Mouse (Mus musculus): ENCODE measurements at regions not wholly inside any gene's neighbourhood (a gene's known extent, or its start where the extent isn't known, plus 50 kb on each side); places are given as distances from the start of the nearest gene placed in this dataset.
"Not testable (repeated sequence)": the region's sequence is repeated elsewhere in the genome, so short reads cannot be mapped to it uniquely, and the experiment has no call there.

DNA sequence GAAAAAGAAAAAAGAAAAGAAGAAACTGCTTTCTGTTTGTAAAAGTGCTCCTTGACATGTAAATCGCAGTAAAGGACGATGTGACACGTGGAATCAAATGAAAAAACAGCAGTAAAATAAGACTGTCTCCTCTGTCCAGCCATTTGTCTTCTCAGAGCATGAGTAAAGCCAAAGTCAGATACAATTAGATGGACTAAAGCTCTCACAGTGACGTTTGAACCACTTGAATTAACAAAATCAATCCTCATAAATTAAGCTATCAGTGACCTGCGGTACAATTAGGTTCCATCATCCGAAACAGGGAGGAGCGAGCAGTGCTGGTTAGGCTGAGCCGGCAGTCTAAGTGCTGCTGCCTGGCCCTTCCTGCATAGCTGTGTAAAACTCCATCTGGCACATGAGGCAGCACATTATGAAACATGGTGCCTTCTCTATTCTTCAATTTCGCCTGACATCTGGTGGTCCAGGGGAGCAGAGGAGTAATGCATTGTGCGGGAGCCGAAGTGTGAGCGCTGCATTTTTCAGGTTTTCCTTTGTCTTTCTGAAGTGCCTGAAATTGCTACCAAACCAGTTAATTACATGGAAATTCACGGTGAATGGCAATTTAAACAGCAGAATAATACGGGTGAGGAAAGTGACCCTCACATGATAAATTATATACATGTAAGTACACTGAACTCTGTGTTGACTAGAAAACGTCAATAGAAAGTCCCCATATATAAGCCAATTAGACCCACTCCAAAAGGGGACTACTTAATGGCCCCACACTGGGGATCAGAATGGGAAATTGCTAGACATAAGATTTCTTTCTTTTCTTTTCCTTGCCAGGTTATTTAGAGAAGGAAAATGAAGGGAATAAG is 118.1 kb downstream of the Mmrn1 start:
- DNase-seq = no peak

DNA sequence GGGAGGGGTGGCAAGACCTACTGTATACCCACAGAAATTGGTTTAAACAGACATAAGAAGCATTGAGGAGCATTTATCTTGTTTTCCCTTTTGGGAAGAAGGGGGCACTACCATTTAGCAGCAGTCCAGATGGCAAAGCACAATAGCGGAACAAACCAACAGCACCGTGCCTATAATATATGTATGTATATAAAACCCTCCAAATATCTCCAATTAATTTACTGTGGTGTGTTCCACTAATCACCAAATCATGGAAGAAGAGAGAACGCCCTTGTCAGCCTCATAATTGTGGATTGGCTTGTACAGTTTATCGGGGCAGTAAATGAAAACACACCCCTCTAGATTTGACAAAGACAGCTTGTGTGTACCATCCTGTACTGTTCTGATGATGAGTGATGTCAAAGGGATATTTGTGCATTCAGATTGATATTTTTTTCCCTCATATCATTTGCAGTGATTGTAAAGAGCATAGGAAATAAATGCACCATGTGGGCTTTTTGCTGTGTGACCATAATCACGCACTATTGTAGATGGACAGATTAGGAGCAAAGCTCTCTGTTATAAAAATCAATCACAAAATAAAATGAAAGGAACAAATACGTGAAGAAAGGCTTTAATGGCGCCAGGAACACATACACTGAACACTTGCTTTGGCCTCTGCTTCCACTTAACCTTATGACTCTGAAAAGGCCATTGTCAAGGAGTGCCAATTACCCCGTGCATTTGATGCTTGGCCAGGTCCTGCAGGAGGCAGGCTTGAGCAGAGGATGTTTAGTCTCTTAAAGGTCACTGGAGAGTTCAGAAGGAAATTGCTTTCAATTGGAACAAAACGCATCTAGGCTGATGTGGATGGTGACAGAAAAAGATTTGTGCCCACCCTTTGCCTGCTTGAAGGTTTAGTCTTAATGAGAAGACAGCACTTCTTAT is 119.0 kb downstream of the Mmrn1 start:
- no peak for DNase-seq

- DNase-seq = not testable (repeated sequence)
These were observed 122.9 kb downstream of the Mmrn1 start for GRCm38 (mm10) chr6:61047667-61048066.

- peak; percentile 11 for DNase-seq
These were observed 117.0 kb upstream of the Ccser1 start for GRCm38 (mm10) chr6:61063129-61063528.

DNA sequence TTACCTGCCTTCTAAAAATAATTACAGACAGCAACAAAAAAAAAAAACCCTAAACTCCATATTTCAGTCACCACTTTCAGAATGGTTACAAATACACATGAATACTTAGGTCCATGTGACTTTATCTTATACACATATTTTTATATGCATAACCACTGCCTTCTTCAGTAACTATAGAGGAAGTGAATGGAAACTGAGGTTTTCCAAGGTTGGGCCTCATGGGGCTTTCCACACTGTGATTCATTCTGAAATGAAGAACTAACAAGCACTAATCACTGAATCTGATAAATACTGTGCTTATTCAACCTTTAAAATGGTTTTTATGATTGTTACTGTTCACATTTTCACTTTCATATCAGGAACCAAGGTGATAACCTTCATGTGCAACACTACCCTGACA is 114.4 kb upstream of the Ccser1 start:
- DNase-seq = no peak

DNA sequence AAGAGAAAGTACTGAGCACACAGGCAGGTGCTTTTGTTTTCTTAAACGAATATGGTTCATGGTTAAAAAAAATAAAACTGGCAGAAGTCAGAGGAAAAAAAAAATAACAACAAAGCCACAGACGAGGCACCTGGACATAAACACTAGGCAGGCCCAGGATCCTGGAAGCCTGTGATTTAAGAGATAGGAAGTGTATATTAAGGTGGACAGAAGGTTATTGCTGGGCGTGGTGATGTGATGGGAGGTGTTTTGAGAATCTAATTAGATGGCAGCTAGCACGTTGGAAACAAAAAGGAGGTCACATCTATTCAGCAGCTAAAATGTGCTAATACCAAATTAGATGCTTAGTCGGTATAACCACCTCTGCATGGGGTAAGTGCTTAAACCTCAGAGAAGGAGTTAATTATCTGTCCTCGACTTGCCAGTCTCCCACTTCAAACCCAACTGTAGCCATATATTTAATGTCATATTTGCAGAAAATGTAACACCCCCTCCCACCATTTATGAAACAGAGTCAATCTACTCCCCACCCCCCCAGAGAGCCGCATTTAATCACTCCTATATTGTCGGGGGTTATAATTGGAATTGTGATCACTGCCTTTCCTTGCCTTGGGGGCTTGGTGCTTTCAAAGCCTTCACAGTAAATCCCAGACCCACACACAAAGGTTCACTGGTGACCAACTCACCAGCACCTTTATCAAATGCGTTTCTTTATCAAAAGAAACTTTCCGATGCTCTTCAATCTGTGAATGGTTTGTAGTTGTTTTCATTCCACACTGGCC is 113.4 kb upstream of the Ccser1 start:
- DNase-seq = no peak

DNA sequence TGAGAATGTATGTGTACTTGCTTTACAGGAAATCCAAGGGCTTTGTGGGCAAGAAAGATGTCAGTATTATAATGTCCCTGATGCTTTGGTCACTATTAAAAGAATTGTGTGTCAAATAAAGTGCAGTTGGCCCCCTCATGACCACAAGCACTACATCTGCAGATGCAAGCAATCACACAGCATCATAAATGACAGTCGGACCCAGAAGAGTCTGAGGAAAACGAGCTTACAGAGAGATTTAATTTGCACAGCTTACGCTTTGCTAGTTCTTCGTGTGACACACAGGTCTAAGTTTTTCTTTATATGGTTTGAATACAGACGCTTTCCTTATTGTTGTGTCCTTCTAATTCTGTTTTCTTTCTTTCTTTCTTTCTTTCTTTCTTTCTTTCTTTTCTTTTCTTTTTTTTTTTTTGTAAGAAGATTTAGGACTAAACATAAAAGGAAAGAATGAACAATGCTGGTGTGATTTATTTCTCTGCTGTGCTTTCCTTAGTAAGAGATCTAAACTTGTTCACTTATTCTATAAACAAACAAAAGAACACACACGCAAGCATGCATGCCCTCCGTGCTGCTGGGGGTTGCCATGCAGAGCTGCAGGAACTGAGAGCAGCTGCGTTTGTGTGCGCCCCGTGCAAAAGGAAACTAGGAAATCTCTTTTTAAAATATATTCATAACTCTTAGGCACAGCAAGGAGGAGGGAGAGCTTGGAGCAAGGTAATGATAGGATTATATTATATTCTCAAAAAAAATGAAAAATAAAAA is 112.6 kb upstream of the Ccser1 start:
- DNase-seq = no peak

GRCm38 (mm10) chr6:61068117-61068489 is 112.0 kb upstream of the Ccser1 start:
- DNase-seq = no peak

GRCm38 (mm10) chr6:61073267-61073666 is 106.9 kb upstream of the Ccser1 start:
- no peak for DNase-seq

- no peak for DNase-seq
These were observed 106.3 kb upstream of the Ccser1 start for GRCm38 (mm10) chr6:61073794-61074193.

GRCm38 (mm10) chr6:61074700-61075099 is 105.4 kb upstream of the Ccser1 start:
- no peak for DNase-seq

DNA sequence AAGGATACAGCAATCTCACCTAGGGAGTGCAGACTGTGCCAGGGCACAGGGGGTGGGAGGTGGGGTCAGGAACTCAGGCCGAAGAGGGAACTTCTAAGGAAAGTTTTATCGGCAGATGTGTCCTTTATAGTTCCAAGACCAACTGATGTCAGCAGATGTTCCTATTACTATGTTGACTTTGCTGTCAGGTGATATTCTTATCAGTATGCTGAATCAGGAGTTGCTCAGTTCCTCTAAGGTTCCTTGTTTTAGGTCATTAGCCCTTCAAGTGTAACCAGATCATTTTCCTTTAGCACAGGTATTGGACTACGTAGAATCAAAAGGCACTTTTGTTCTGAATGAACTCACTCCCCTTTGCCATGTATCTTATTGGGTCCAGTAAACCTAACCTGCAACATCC is 101.6 kb upstream of the Ccser1 start:
- no peak for DNase-seq

DNA sequence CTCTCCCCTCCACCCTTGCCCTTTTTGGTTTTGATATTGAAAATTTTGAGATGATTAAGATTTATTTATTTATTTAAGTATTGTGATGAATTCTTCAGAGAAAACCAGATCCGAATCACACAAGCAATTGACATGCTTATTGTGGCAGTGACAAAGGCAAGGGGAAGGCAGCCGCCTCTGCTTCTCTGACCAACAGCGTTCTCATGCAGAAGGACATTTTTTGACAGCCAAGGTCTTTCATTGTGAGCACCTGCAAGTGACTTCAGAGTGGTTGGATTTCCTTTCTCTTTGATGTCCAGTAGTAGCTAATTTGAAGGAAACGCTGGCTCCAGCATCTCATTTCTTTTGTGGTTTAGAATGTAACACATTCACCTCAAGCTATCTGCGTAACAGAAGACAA is 99.5 kb upstream of the Ccser1 start:
- DNase-seq = no peak

DNA sequence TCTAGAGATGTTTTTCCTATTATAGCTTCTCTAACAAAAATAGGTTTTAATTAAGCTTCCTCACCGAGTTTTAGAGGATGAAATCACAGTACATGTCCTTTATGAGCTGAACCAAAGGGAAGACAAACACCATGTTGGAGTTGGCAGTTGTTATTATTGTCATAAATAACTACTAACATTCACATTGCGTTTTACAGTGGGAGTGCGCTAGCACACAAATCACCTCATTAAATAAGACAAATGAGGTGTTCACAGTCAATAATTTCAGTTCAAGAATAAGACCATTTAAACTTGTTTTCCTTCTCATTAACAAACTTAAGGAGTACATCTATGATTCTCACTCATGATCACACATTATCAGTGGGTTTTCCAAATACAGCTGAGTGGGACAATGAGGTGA is 96.8 kb upstream of the Ccser1 start:
- DNase-seq = no peak

DNA sequence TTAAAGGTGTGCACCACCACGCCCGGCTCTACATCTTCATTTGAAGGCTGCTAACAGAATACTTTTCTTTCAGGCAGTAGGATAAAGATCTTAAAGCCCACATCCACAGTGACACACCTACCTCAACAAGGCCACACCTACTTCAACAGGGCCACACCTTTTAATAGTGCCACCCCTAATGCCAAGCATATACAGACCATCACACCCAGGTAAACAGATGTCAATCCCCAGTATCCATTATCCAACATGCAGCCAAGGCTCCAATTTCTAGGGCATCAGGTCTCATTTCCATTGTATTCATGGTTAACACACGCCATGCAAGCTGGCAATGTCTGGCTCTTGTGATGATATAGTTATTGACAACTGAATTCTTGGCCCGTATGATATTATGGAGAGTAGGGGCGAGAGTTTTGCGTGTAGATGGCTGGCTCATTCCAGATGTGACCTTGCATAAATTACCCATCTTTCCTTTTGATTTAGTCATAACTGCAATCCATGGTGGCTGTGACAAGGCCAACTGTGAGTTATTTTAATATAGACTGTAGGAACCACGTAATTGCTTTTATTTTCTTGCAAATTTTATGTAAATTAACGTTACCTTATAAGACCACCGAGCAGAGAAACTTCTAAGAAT is 80.7 kb upstream of the Ccser1 start:
- DNase-seq = no peak

DNA sequence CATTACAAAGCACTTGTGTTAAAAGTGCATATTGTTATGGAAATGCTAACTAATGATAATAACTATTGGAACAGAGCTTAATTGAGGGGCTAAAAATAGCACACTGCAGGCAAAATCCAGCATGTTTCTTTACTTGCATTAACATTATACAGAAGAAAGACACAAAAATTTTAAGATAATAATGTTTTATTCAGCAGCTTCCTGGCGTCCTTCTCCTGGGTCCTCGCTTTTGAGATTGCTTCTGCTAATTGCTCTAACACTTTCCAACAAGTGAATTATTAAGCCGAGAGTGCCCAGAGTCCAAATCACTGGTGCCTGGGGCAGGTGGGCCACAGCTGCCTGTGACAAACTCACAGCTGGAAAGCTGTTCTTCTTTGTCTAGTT is 80.2 kb upstream of the Ccser1 start:
- DNase-seq = no peak

GRCm38 (mm10) chr6:61101972-61102371 is 78.2 kb upstream of the Ccser1 start:
- DNase-seq = no peak

DNA sequence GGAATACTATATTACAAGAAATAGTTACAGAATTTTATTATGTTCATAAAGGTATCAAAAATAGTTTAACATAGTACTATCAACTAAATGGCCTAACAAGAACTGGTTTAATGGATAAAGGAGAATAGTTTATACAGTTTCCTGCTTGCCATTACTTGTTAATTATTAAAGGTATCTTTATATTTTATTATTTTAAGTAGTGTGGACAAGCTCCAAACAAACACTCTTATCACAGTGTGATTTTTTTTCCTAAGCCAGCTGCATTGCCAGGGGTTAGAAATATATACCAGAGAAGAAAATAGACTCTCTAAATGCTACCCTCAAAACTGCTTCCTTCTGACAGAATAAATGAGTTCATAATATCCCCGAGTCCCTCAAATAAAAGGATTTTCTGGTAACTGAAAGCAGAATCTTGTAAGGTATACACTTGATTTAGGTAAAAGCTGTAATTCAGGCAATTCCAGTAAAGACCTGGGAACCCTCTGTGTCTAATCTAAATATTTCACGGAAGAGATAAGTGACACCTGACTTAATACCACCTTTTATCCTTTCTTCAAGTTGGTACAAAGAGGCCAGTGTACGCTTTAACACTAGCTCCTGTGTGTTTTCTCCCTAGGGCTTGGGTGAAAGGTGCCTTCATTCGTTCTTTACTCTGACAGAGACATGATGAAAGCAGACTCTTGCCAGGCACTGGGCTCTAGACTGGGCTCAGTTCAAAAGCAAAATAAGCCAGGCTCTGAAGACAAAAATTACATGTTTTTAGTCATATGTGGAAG is 76.5 kb upstream of the Ccser1 start:
- no peak for DNase-seq

GRCm38 (mm10) chr6:61115250-61115649 is 64.9 kb upstream of the Ccser1 start:
- DNase-seq = no peak

GRCm38 (mm10) chr6:61119590-61119989 is 60.5 kb upstream of the Ccser1 start:
- no peak for DNase-seq

- DNase-seq = no peak
These were observed 54.7 kb upstream of the Ccser1 start for GRCm38 (mm10) chr6:61125431-61125830.

Data from adrenal gland, postnatal 10 days (tissue).